Mouse (Mus musculus) small intestine, adult 2 months (tissue): ENCODE data around the gene Oxsm. TPM values are rescaled to one million over a fixed set of nuclear protein-coding genes. Genes with fewer than 3 reads are reported as not detected.

ENCODE experiments used
- H3K27ac ChIP-seq: fragments of 200-500 bp; 2 replicates; pipeline ENCODE4 v1.5.1; 2012; ENCODE audit warnings: low read depth, low read length, control low read depth, inconsistent platforms; ENCODE audit not compliant: insufficient read depth
- H3K27me3 ChIP-seq: fragments of 200-500 bp; 2 replicates; pipeline ENCODE4 v1.6.1; 2012; ENCODE audit warnings: mild to moderate bottlenecking, moderate library complexity, low read length, inconsistent platforms; ENCODE audit not compliant: control insufficient read depth, insufficient read depth
- H3K36me3 ChIP-seq: fragments of 200-500 bp; 2 replicates; pipeline ENCODE4 v1.6.1; 2012; ENCODE audit warnings: mild to moderate bottlenecking, low read length, control low read depth, inconsistent platforms; ENCODE audit not compliant: control insufficient read depth, insufficient read depth
- H3K4me1 ChIP-seq: fragments of 200-500 bp; 2 replicates; pipeline ENCODE4 v1.6.1; 2012; ENCODE audit warnings: low read length, inconsistent platforms, mixed read lengths; ENCODE audit not compliant: control insufficient read depth, insufficient read depth, insufficient read length
- H3K4me3 ChIP-seq: fragments of 200-500 bp; 2 replicates; pipeline ENCODE4 v1.5.1; 2012; ENCODE audit warnings: low read depth, mild to moderate bottlenecking, control low read depth, inconsistent platforms, low read length, moderate library complexity
- CTCF ChIP-seq: fragments of 200-500 bp; IDR thresholded peaks from 2 replicates; pipeline ENCODE4 v1.5.1; 2012; ENCODE audit warnings: low read depth, mild to moderate bottlenecking, control low read depth, inconsistent platforms, low read length, moderate library complexity, mixed read lengths; ENCODE audit not compliant: insufficient replicate concordance, insufficient read length; ENCODE audit errors: extremely low read depth
- POLR2A ChIP-seq: fragments of 200-500 bp; IDR thresholded peaks from 2 replicates; pipeline ENCODE4 v1.6.1; 2012; ENCODE audit warnings: low read depth, mild to moderate bottlenecking, control low read depth, inconsistent platforms, low read length, moderate library complexity
- WGBS: fragments of 180-500 bp; shearing (Covaris S2); methylation state at CpG from one replicate; pipeline ENCODE4 v1.1.7; 2018; 5-methylcytosine and 5-hydroxymethylcytosine counted together
- polyA plus RNA-seq: library from polyadenylated mRNA; depleted of rRNA; stranded (reverse); fragments of >200 nt; gene quantifications from 2 replicates; pipeline ENCODE4 v1.2.3, GENCODE M21; 2012

Oxsm gene
- polyA plus RNA-seq, 1 experiment: 3.2 TPM

DNA sequence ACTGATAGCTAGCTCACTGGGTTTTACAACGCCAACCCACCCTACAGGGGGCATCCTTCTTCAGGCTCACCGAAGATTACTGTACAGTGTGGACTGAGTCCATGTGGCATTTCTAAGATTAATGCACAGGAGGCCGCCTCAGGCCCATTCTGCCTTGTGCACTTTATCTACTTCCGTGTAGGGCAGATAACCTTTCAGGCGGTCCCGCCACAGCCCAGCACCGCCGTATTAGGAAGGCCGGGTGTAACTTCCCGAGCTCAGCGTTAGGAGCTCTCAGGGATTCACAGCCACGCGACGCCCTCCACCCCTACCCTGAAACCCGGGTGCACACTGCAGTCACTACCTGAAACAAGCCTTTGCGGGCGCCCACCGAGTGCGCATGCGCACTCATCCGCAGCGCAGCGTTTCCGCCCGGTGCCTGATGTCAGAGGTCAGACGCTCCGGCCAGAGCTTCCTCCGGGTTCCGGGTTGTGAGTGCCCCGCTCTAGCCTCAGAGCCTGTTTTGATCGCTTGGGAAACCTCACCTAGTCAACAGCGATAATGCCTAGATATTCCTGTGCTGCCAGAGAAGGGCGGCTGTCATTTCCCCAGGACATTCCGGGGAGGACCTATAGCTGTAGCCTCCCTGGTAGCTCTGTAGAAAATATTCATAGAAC is 6.5 kb downstream of the Oxsm start:
- WGBS: under 1% methylated on average over 34 of the region's 34 CpGs
- Histone ChIP-seq H3K4me3 (peak overlapping the region; percentile 85), H3K4me1 (peaks cover 5% of the 10 kb centered on the region; the same call in 1 of the 2 replicates), H3K36me3 (peaks cover 4% of the 10 kb centered on the region; the same call in 1 of the 2 replicates), H3K27ac (peak overlapping the region; percentile 92), H3K27me3 (no peaks in the 10 kb centered on the region)
- 0 out of 2 replicates have a peak, but pooled peaks have one; percentile 10 for TF ChIP-seq CTCF
- TF ChIP-seq POLR2A: peak; percentile 66

DNA sequence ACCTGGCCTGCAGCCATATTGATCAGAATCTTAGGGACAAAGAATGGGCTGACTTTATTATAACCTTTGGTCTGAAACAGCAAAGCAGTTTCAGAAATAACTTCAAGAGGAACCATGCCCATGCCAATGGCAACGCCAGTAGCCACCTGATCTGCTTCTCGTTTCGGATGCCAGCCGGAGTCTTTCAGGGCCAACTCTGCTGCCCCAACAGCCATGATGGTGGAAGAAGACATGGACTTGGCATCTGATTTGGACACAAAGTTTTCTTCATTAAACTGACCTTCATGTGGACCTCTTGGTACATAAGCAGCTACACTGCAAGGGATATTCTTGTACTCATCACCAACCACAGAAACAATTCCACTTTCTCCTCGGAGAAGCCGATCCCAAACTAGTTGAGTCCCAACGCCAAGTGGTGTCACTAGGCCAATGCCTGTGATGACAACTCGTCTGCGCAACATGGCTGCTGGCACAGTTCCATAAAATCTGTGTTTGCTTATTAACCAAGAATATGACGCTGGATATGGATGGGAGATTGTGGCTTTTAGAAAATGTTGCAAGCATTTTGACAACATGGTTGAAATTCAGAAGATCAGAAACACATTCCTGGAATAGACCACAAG is 7.3 kb downstream of the Oxsm start:
- WGBS: 86% methylated on average over 10 of the region's 10 CpGs

DNA sequence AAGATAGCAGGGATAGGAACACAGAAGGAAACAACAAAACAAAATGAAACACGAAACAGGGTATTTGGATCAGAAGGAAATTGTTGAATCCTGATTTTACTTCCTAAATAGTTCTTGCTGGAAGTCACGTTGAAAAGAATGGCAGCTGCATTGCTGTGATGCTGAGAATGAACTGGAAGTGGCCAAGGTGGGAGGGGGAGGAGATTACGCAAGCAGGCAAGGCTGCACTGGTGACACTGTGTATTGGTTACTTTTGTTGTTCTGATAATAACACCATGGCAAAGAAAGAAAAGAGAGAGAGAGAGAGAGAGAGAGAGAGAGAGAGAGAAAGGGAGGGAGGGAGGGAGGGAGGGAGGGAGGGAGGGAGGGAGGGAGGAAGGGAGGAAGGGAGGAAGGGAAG is 13.1 kb downstream of the Oxsm start:
- H3K4me1 ChIP-seq: no peaks in the 10 kb centered on the region
- 73% methylated on average over 3 of the region's 3 CpGs for WGBS
- TF ChIP-seq POLR2A: no peak
- H3K27ac ChIP-seq: no peak overlapping the region
- H3K4me3 ChIP-seq: no peak overlapping the region
- H3K36me3 ChIP-seq: peaks cover 4% of the 10 kb centered on the region; the same call in 1 of the 2 replicates
- no peaks in the 10 kb centered on the region for H3K27me3 ChIP-seq

More for the DNA sequence above, 7.3 kb downstream of the Oxsm start:
- H3K4me3 ChIP-seq: no peak overlapping the region
- H3K36me3 ChIP-seq: peaks cover 4% of the 10 kb centered on the region; the same call in 1 of the 2 replicates
- H3K27ac ChIP-seq: no peak overlapping the region
- TF ChIP-seq CTCF (no peak), POLR2A (no peak)
- H3K27me3 ChIP-seq: no peaks in the 10 kb centered on the region
- H3K4me1 ChIP-seq: peaks cover 5% of the 10 kb centered on the region; the same call in 1 of the 2 replicates

DNA sequence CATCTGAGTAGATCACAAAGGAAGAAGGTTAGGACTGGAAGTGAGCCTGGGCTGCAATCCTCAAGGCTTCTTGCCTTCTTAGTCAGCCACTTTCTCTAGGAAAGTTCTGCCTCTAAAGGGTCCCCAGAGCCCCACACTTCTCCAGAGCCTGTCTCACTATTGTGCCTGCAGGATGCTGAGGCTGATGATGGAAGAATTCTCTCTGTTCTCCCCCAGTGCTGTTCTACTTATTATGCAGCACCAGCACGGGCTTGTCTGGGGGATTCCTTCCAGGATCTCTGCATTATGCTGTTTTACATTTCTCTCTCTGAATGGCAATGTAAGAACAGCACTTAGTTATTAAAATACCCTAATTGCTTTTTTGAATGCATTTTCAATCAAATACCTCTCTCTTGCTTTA is 16.1 kb downstream of the Oxsm start:
- whole genome bisulfite sequencing: 56% methylated on average over 1 of the region's 1 CpGs
- Histone ChIP-seq H3K4me1 (no peaks in the 10 kb centered on the region), H3K27ac (no peak overlapping the region), H3K27me3 (no peaks in the 10 kb centered on the region), H3K4me3 (no peak overlapping the region), H3K36me3 (no peaks in the 10 kb centered on the region)
- TF ChIP-seq POLR2A (no peak), CTCF (no peak)

DNA sequence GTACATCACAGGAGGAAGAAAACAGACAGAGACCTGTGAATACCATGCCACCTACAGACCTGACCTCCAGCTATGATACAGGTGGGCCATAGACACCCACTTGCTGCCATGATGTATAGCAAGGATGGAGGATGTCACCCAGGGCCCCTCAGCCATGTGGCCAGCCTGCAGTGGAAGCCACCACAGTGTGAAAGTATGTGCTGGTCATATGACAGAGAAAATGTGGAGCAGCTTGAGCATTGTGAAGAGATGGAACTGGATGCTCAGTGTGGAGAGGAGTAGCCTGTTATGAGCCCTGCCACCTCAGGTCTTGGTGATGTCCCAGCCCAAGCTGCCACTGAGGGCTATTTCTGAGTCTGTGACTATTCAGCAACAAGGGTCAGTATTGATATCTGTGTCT is 19.0 kb downstream of the Oxsm start:
- TF ChIP-seq CTCF (no peak), POLR2A (no peak)
- H3K27ac ChIP-seq: no peak overlapping the region
- H3K4me3 ChIP-seq: no peak overlapping the region
- no peaks in the 10 kb centered on the region for H3K36me3 ChIP-seq
- no peaks in the 10 kb centered on the region; the same call in 1 of the 2 replicates for H3K27me3 ChIP-seq
- H3K4me1 ChIP-seq: no peaks in the 10 kb centered on the region

DNA sequence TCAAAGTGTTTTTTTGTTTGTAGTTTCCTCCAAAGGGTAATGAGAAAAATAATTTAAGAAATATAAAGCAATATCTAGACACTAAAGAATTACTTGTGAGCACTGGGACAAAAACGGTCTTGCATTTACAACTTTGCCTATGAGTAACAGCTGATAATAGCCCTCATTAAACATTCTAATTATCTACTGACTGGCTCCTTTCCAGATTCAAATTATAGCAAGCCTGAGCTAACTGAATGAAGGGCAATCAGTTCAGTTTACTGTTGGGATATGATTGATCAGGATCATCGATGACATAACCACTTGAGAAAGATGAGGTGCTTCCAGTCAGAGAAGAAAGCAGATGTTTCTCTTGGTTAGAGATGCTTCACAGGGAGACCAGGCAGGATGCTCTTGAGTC is 20.2 kb downstream of the Oxsm start:
- TF ChIP-seq CTCF (no peak), POLR2A (no peak)
- WGBS: 22% methylated on average over 2 of the region's 2 CpGs
- Histone ChIP-seq H3K36me3 (no peaks in the 10 kb centered on the region), H3K4me3 (no peak overlapping the region), H3K27ac (no peak overlapping the region), H3K4me1 (no peaks in the 10 kb centered on the region), H3K27me3 (no peaks in the 10 kb centered on the region; the same call in 1 of the 2 replicates)

DNA sequence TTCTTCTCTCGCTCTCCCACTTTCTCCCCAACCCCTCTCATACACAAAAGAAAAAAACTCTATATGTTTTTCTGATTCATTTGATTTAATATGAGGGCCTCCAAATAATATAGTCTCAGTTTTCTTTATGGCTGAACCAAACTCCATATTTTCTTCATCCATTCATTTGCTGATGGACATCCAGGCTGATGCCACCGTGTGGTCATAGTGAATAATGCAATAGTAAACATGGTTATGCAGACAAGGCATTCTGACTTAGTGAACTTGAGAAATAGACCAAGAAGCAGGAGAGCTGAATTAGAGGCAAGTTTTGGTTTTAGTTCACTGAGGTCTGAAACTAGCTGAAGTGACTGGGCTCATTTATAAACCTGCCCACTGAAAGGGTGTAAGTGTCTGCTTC is 30.6 kb downstream of the Oxsm start:
- no peaks in the 10 kb centered on the region for H3K27me3 ChIP-seq
- H3K27ac ChIP-seq: no peak overlapping the region
- H3K36me3 ChIP-seq: no peaks in the 10 kb centered on the region
- H3K4me3 ChIP-seq: no peak overlapping the region
- no peak for TF ChIP-seq POLR2A
- 49% methylated on average over 2 of the region's 2 CpGs for WGBS
- no peaks in the 10 kb centered on the region for H3K4me1 ChIP-seq
